ENCODE assay signal across 8 mouse cellular contexts in genomic region chr19:60608766-60609165, GRCm38 (mm10). TPM values are rescaled to one million over a fixed set of nuclear protein-coding genes. Genes with fewer than 3 reads are reported as not detected.
DNase-seq lines count a peak whose midpoint lies in the region; TF ChIP-seq lines count a peak whose summit lies in the region.

No protein-coding gene starts in this region.

- DNase-seq in layer of hippocampus, adult 2 months (ENCODE audit: low spot score in 2 of 2) = no peak
- no peak for DNase-seq in layer of hippocampus, adult 8-10 months (ENCODE audit: low spot score in 2 of 2)
- DNase-seq in adrenal gland, adult 2 months = peak; percentile 43
- DNase-seq in heart, postnatal 10 days = peak; percentile 48 to 56
- peak; percentile 29 to 55 for DNase-seq in lung, postnatal 4 days
- no peak for DNase-seq in frontal cortex, adult 2 months (ENCODE audit: extremely low spot score in 1 of 2, low spot score in 1 of 2)
- DNase-seq in layer of hippocampus, postnatal 36 days = no peak

- TF ChIP-seq CTCF in layer of hippocampus, adult 2 months (conservative IDR thresholded peaks at IDR 0.05) = peak; percentile 73
- TF ChIP-seq CTCF in E14TG2a.4 (conservative IDR thresholded peaks at IDR 0.05; ENCODE audit: low read length) = peak; percentile 66

- no peaks in the 10 kb centered on the region for H3K36me3 ChIP-seq in E14TG2a.4 (ENCODE audit: insufficient read depth, low read length)

- H3K27me3 ChIP-seq in E14TG2a.4 (ENCODE audit: insufficient read depth, low read length) = peaks cover 7% of the 10 kb centered on the region

- no peaks in the 10 kb centered on the region for H3K9me3 ChIP-seq in E14TG2a.4 (ENCODE audit: low read length)

- intact Hi-C loops in heart, postnatal 10 days (cut with DNase I) = loop anchor here (1.0 kb wide), 1 partner anchor 142 kb away; no protein-coding TSS in a partner anchor

- H3K4me1 ChIP-seq in E14TG2a.4 (replicated peaks; ENCODE audit: low read depth, low read length) = no peaks in the 10 kb centered on the region

- no peak overlapping the region for H3K4me3 ChIP-seq in layer of hippocampus, adult 2 months
- H3K4me3 ChIP-seq in E14TG2a.4 (replicated peaks; ENCODE audit: low read length) = no peak overlapping the region

- H3K27ac ChIP-seq in layer of hippocampus, adult 2 months = no peak overlapping the region

RNA-seq across cellular contexts. Expression of gene Cacul1, which starts 27.9 kb away (rescaled TPM):
- 10 to 100 TPM; 48.9 to 51.9 TPM for total RNA-seq in layer of hippocampus, adult 2 months (2021)
- 10 to 100 TPM; 48.5 to 52.5 (median 49.6) TPM for total RNA-seq in layer of hippocampus, adult 8-10 months (2022)
- total RNA-seq in adrenal gland, adult 2 months (2021) = 10 to 100 TPM; 37.0 to 48.0 TPM
- 21.5 and 23.2 TPM in 2 replicates for polyA plus RNA-seq in adrenal gland, adult 2 months (2012; rRNA removed)
- total RNA-seq in heart, postnatal 10 days (2021) = 10 to 100 TPM; 28.5 to 29.4 TPM
- polyA plus RNA-seq in frontal cortex, adult 2 months (2012; rRNA removed) = 22.4 and 23.3 TPM in 2 replicates
- 10 to 100 TPM; 48.0 to 53.6 TPM for total RNA-seq in layer of hippocampus, postnatal 36 days (2021)

Comparison
In these comparisons a context has a peak if more than half of its experiments do, and no peak if none do; other contexts are left out.
1. DNase-seq: peak in adrenal gland, adult 2 months (single experiment), heart, postnatal 10 days (2 of 2) and lung, postnatal 4 days (2 of 2); none in layer of hippocampus, adult 2 months (0 of 2), layer of hippocampus, adult 8-10 months (0 of 2), frontal cortex, adult 2 months (0 of 2) and layer of hippocampus, postnatal 36 days (0 of 2).